Mouse (Mus musculus) embryo, embryonic 11 days (tissue): ENCODE data around the gene Scfd2.

Source experiments
- DNase-seq: peaks from one replicate; pipeline ENCODE4 v3.0.0-alpha.2; 2015

Gene Scfd2

DNA sequence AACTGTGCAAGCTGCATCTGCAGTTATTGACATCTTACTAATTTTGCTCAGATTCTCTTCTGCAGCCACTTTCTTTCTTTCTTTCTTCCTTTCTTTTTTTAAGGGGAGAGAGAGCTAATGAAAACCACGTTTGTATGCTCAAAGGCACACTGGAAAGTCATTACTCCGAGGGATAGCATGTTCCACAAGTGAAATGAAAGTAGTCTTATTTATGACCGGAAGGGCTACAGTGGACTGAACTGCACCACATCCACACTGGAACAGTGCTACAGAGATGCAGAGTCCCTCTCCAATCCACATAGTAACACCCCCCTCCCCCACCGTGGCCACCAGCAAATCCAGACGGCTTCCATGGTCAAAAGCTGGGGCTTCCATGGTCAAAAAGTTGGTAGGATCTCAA lies 224.3 kb downstream of the Scfd2 start:
- no peak for DNase-seq

- DNase-seq: no peak
These were observed 225.9 kb downstream of the Scfd2 start for GRCm38 (mm10) chr5:74305533-74306189.

DNA sequence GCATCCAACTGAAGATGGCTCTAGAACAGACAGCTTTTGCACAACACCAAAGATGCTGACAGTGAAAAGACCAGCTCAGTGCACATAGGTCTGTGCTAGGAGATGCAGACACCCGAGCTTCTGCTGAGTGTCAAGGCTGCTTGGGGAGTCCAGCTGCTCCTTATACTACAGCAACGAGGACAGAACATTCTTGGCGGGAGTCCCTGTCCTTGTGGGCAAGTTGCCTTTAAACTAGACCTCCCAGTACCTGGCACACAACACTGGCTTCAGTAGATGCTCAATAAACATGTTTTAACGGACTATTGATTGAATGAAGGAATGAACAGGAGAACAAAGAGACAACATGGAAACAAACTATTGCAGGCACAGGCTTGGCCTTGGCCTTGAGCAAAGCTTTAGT lies 226.8 kb downstream of the Scfd2 start:
- no peak for DNase-seq

DNA sequence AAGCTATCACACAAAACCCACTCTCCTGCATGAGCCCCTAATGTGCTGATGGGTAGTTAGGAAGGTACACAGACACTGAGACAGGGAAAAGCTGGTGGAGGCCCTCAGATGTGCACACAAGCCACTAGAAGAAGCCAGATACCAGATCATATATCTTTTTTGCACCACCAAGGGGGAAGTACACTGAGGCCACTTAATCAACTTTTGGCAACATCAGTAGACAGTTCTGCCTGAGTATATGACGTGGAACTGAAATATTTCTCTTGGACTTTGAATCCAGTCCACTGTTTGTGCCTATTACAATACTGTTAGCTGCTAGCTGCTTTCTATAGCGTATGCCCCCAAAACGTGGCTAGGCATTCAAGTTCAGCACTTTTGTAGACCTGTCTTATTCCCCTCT lies 229.2 kb downstream of the Scfd2 start:
- no peak for DNase-seq

GRCm38 (mm10) chr5:74301443-74301842 lies 230.1 kb downstream of the Scfd2 start:
- no peak for DNase-seq

DNA sequence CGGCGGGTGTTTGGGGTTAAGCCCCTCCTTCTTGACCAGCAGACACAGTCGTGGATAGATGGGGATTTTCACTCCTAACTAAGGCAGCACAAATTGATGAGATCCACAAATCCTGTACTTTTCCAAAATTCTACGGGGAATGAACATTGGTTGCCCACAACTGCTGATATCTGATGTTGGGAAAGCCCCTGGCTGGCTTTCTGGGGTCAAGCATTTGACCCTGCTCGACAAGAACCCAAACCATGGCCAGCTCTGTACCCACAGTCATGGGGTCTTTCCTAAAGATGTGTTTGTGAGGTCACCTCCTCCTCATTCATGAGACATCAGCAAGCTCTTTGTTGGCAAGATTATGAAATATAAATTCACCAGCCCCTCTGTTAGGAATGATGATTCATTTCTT lies 230.6 kb downstream of the Scfd2 start:
- no peak for DNase-seq

GRCm38 (mm10) chr5:74300140-74300539 lies 231.4 kb downstream of the Scfd2 start:
- DNase-seq: no peak

GRCm38 (mm10) chr5:74297113-74297512 lies 234.4 kb downstream of the Scfd2 start:
- DNase-seq: no peak

- no peak for DNase-seq
These were observed 235.5 kb downstream of the Scfd2 start for GRCm38 (mm10) chr5:74296096-74296495.

DNA sequence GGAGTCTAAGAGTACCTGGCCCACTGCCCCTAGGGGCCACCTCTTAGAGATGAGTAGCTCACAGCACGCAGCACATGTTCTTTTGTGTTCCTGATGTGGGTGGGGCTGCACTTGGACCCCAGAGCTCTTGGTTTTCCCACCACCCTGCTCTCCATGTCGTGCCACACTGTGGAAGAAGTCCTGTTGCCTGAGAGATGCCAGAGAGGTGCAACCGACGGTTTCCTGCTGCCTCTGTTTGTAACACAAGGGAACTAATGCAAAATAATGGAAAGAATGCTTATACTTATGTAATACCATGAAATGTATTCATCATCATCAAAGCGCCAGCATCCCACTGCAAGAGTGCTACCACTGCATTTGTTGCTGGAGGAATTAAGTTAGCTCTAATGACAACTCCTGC lies 238.0 kb downstream of the Scfd2 start:
- no peak for DNase-seq

GRCm38 (mm10) chr5:74292050-74292449 lies 239.5 kb downstream of the Scfd2 start:
- DNase-seq: no peak

- no peak for DNase-seq
These were observed 240.0 kb downstream of the Scfd2 start for GRCm38 (mm10) chr5:74291575-74291974.

GRCm38 (mm10) chr5:74289957-74290356 lies 241.6 kb downstream of the Scfd2 start:
- no peak for DNase-seq

DNA sequence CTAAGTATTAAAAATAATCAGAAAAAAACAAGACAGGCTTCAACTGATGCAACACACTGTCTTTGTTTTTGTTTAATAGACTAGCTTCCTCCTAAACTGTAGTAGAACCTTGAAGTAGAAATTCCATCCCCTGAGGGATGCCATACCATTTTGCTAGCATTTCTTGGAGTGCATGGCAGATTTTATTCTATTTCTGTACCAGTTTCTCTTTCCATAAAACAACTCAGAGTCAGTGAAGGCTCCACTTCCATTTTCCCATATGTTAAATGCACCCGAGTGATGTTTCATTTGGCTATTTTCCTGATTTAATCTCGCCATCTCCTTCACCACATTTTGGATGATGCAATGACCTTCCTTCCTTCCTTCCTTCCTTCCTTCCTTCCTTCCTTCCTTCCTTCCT lies 243.4 kb downstream of the Scfd2 start:
- DNase-seq: no peak

DNA sequence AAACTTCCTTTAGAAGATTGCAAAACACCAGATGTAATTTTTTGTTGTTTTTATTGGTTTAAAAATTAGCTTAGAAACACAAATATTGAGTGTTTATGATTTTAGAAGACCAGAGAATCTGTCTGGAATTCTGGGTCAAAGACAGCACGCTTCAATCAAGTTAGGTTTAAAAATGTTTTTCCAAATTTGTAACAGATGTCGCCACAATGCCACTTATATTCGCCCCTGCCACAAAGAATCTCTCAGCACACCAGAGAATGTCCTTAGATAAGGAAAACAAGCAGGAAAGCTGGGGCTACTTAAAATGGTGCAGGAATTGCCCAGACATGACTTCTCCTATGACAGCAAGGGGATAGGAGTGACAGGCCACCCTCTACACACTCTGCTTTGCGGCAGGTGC lies 245.3 kb downstream of the Scfd2 start:
- no peak for DNase-seq

- DNase-seq: no peak
These were observed 245.8 kb downstream of the Scfd2 start for GRCm38 (mm10) chr5:74285764-74286163.

DNA sequence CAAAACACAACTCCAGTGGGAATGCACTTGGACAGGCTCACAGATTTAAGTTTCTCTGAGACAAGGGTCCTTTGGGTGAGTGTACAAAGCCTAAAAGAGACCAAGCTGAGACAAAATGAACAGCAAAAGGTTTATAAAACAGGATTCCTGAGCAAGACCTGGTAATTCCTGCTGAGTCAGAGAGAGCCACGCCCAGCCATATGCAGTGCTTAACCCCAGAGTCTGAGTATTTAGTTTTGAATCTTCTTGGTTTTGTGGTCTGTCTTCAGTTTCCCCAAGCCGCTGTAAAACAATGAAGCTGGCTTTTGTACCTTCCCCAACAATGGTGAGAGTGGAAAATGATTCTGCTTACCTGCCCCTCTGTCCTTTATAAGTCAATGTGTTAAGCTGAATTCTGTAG lies 246.3 kb downstream of the Scfd2 start:
- no peak for DNase-seq

DNA sequence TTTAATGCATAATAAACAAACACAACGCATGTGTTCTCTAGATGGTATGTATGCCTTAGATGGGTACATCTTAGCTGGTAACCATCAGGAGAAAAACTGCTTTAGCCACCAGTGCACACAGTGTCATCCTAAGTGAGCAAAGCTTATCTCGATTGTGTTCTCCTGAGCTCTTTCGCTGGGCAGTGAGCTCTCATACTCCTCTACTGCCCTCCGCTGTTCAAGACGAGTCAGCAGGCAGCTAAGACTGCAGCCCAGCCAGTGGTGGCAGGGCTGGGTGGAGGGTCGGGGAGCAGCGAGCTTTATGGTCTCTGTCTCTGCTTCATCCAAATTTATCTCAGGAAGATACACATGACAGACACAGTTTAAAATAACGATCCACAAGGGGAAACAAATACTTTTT lies 248.0 kb downstream of the Scfd2 start:
- DNase-seq: peak; percentile 75

DNA sequence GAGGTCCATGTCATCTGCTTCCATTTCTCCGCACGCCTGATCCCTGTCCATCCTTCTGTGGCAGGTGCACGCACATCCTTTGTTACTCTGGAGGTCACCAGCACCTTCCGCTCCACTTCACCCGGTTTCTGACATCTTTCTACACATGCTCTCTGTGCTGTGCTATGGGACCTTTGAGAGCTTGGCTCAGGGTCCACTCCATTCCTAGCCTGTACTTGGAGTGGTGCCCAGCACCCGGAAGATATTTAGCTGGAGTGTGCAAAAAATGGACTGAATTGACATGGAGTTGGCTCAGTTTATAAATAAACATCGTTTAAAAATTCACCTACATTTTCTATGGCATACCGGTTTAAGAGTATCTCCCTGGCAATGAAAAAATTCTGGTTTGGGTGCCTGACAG lies 250.1 kb downstream of the Scfd2 start:
- no peak for DNase-seq

DNA sequence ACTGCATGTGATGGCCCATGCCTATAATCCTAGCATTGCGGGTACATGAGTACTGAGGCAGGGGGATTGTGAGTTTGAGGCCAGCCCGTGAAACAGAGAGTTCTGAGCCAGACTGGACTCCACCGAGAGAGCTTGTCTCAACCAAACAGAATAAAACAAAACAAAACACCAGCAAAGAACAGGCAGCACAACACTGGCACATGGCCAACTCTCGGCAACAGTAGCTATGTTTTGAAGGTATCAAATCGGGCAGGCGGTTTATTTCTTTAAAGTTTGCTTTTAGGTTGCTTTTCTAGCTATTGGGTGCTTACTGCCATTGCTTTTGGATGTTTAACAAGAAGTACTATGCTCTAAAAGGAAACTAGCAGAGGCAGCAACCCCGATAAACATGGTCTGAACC lies 251.9 kb downstream of the Scfd2 start:
- no peak for DNase-seq

GRCm38 (mm10) chr5:74278428-74278827 lies 253.1 kb downstream of the Scfd2 start:
- DNase-seq: no peak

DNA sequence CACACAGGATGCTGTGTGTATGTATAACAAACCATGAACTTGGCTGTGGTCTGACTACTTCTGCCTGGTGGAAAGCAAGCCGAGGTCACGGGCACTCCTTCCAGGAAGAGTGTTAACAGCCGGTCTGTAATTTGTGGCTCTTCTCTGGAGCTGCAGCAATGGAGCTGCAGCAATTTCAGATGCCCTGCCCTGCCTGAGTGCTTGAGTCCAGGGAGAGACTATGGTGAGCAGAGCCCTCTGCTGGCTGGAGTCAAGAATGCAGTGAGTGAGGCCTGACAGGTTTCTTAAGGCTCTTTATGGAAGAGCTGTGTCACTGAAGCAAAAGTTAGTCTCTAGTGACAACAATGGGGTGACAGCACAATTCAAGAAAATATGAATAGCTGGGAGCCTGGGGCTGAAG lies 253.8 kb downstream of the Scfd2 start:
- peak; percentile 93 for DNase-seq

- DNase-seq: no peak
These were observed 254.3 kb downstream of the Scfd2 start for GRCm38 (mm10) chr5:74277216-74277615.

GRCm38 (mm10) chr5:74273313-74273712 lies 258.2 kb downstream of the Scfd2 start:
- no peak for DNase-seq

- DNase-seq: peak; percentile 54
These were observed 263.7 kb downstream of the Scfd2 start for GRCm38 (mm10) chr5:74267736-74268369.
